Mouse (Mus musculus) retina, postnatal 7 days (tissue): ENCODE measurements at regions not wholly inside any gene's neighbourhood (a gene's known extent, or its start where the extent isn't known, plus 50 kb on each side); places are given as distances from the start of the nearest gene placed in this dataset.

ENCODE experiments used
- DNase-seq: peaks from one replicate; pipeline ENCODE4 v3.0.0-alpha.2; 2012; ENCODE audit warnings: low read depth, low spot score

- DNase-seq, result no peak
These were observed 254.6 kb downstream of the 9330182O14Rik start for GRCm38 (mm10) chr15:40388806-40389205.

- DNase-seq, result no peak
These were observed 301.0 kb downstream of the 9330182O14Rik start for GRCm38 (mm10) chr15:40435156-40435555.

DNA sequence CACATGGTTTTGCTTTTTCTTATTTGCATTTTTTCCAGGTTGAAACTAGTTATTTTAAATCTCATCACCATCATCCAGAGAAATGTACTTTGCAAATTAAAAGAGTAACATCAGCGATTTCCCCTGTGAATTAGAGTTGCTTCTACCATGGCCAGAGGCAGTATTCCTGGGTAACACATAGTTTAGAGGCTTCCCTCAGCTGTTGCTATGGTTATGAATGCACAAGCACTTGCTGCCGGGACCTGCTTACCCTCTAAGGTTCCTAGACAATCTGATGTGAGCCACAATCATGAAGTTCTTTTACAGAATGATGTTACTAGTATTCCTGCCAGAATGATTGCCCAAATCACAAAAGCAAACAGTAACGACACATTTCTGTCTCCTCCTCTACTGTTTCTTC is 302.5 kb downstream of the 9330182O14Rik start:
- no peak for DNase-seq

GRCm38 (mm10) chr15:40439827-40440226 is 305.7 kb downstream of the 9330182O14Rik start:
- no peak for DNase-seq

DNA sequence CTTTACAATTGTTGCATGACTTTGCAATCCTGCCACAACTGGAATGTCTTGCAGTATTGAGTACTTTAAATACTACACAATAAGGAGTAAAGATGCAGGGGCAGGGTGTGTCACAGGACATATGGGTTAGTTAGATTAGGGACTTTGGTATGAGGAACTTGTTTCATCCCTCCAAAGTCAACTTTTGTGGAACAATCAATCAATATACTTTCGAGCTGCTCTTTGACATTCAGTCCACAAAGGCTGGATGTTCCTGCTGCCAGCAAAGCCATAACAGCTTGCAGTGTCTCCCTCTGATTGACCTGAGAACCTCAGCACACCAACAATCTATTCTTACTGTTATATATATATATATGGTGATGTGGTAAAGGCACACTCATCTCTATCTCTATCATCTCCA is 314.5 kb downstream of the 9330182O14Rik start:
- DNase-seq, result no peak

DNA sequence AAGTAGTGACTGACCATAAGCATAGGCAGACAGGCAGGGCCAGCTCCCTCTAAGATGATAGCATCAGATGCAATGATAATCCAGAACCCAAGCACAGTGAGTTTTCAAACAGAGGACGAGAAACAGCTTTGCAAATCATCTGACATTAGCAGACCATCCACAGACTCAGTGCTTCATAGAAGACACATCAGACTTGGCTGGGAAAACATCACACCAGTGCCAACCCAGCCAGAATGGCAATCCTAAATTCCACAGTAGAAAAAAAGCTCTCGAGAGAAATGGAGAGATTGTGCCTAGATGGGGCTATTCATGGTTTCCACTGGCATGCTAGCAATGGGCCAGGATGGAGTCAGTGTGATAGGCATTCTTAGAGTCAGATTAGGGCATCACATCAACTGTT is 319.1 kb downstream of the 9330182O14Rik start:
- no peak for DNase-seq

GRCm38 (mm10) chr15:40475659-40476355 is 341.6 kb downstream of the 9330182O14Rik start:
- no peak for DNase-seq

DNA sequence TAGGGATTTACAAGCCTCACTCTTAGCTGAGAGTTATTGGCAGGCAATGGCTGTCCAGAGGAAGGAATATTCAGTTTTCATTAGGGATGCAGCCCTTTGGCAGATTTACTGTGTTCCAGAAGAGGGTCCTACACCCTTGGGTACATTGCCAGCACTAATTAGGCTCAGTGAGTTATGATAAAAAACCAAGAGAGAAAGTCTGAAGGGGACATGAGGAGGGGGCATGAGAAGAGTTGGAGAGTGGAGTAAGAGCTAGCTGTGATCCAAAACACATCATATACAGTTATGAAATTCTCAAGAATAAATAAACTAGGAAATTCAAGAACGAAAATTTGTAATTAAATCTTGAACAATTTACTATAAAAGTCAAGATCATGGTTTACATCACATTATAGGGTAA is 346.2 kb downstream of the 9330182O14Rik start:
- no peak for DNase-seq

DNA sequence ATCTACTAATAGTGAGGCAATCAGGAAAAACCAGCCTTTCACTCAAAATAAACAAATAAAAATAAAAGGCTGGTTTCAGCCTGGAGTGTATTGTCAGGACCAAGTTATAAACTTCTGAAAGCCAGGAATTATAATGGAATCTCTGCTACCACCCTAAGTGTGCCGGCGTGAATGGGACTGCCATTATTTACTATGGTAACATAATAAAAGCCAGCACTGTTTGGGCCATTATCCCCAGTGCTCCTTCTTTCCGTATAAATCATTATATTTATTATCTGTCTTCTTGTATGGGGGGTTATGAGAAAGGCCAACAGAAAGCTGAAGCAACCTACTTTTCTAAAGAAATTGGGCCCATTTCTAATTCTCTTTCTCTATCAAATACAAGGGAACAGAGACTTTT is 347.1 kb downstream of the 9330182O14Rik start:
- no peak for DNase-seq

DNA sequence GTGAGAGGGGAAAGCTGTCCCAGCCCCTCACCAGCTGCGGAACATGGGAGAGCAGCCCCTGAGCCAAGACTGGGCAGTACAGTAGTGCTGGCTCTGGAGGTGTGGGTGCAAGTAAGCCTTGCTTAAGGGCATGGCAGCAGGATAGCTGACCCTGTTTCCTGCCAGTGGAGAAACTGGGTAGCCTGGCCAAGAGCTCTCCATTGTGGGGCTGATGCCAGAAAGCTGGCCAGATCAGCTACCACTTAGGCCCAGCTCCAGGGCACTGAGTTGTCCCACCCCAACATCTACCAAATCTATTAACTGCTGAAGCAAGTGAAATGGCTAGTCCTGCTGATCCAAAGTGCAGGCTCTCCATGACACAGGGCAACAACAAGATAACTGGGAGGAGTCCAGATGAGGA is 351.8 kb downstream of the 9330182O14Rik start:
- no peak for DNase-seq

- DNase-seq, result no peak
These were observed 367.3 kb downstream of the 9330182O14Rik start for GRCm38 (mm10) chr15:40501180-40502125.

GRCm38 (mm10) chr15:40510826-40511225 is 376.7 kb downstream of the 9330182O14Rik start:
- DNase-seq, result no peak

GRCm38 (mm10) chr15:40524350-40524749 is 390.2 kb downstream of the 9330182O14Rik start:
- no peak for DNase-seq

GRCm38 (mm10) chr15:40533451-40533873 is 399.3 kb downstream of the 9330182O14Rik start:
- no peak for DNase-seq

DNA sequence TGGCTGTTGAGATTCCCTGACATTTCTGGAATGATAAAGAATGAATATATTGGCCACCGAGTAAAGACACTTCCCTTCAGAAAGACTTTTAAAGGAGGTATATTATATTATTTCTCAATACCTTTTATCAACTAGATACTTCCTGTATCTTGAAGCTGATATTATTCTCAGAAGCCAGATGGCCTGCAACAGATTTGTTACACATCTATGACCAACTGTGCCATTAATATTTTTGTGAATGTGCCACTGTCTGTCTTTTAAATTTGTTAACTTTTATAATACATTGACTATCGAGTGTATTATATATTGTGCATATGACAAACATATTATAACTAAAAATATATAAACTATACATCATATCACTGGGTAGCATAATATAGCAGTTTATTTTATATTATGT is 427.5 kb downstream of the 9330182O14Rik start:
- DNase-seq, result no peak

DNA sequence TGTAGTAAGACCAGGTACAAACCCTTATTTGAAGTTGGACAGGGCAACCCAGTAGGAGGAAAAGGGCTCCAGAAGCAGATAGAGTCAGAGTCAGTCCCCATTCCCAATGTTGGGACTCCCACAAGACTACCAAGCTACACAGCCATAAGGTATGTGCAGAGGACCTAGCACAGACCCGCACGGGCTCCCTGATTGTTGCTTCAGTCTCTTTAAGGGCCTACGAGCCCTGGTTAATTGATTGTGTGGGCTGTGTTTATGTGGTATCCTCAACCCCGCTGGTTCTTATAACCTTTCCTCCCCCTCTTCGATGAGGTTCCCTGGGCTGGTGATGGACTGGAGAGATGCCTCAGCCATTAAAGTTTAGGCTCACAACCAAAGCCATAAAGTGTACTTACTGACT is 431.6 kb downstream of the 9330182O14Rik start:
- DNase-seq, result no peak

GRCm38 (mm10) chr15:40566481-40566880 is 432.3 kb downstream of the 9330182O14Rik start:
- no peak for DNase-seq

DNA sequence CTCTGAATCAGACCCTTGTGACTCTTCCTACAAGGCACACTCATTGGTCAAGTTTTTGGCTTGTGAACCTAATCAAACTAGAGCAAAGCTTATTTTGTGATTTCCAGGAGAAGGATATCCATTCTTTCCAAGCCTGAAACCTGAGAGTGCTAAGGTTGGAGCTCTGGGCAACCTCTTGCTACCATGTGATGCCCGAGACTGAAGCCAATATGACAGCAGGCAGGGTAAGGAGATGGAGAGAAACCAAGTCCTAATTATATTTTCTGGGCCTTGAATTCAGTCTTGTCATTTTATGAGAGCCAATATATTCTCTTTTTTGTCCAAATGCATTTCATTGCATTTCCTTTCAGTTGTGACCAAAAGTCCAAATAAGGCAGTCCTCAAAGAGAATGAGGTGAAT is 434.5 kb downstream of the 9330182O14Rik start:
- no peak for DNase-seq
